Mouse (Mus musculus): ENCODE data around the gene Tmem266. TPM values are rescaled to one million over a fixed set of nuclear protein-coding genes. Genes with fewer than 3 reads are reported as not detected.

Tmem266 gene
- polyA plus RNA-seq, 1 experiment from 2014 or later = not detected

- H3K4me2 ChIP-seq = no peak overlapping the region
- no peak for ATAC-seq
- no peaks in the 10 kb centered on the region for H3K4me1 ChIP-seq
- H3K9ac ChIP-seq = no peak overlapping the region
- WGBS (ENCODE audit: insufficient replicate concordance) = 45% methylated on average over 3 of the region's 3 CpGs
- no peak overlapping the region for H3K27ac ChIP-seq
- no peaks in the 10 kb centered on the region for H3K9me3 ChIP-seq (replicated peaks)
- no peak overlapping the region for H3K4me3 ChIP-seq
- H3K27me3 ChIP-seq (replicated peaks) = no peaks in the 10 kb centered on the region
- no peaks in the 10 kb centered on the region for H3K36me3 ChIP-seq
Observed at GRCm38 (mm10) chr9:55438433-55438832, 111.7 kb downstream of the Tmem266 start.

GRCm38 (mm10) chr9:55439206-55439780, 112.6 kb downstream of the Tmem266 start:
- Histone ChIP-seq H3K4me1 (no peaks in the 10 kb centered on the region), H3K9me3 (replicated peaks) (no peaks in the 10 kb centered on the region), H3K36me3 (no peaks in the 10 kb centered on the region), H3K9ac (no peak overlapping the region), H3K4me2 (no peak overlapping the region), H3K4me3 (no peak overlapping the region), H3K27ac (no peak overlapping the region), H3K27me3 (replicated peaks) (no peaks in the 10 kb centered on the region)
- WGBS (ENCODE audit: insufficient replicate concordance) = 64% methylated on average over 5 of the region's 5 CpGs
- no peak for ATAC-seq

DNA sequence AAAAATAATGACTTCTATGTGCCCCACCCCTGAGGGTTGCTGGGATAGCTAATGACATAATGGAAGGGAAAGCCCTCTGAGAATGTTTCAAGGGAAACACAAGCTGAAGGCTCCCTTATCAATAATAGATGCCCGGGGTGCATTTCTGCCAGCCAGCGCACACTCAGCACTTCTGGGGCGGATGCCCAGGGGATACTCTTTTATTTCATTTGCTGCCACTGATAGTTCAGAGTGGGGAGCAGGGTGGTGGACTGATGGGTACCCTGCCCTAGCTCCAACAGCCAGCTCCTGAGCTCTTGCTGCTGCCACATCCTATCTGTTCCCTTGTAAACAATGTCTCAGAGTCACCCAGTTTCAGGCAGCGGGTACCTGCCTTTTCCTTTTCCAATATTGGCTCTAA, 120.8 kb downstream of the Tmem266 start:
- Histone ChIP-seq H3K27me3 (replicated peaks) (no peaks in the 10 kb centered on the region), H3K9ac (no peak overlapping the region), H3K4me2 (no peak overlapping the region), H3K4me3 (no peak overlapping the region), H3K9me3 (replicated peaks) (no peaks in the 10 kb centered on the region), H3K27ac (no peak overlapping the region), H3K4me1 (peaks cover 1% of the 10 kb centered on the region), H3K36me3 (no peaks in the 10 kb centered on the region)
- no peak for ATAC-seq
- 79% methylated on average over 4 of the region's 4 CpGs for WGBS (ENCODE audit: insufficient replicate concordance)

DNA sequence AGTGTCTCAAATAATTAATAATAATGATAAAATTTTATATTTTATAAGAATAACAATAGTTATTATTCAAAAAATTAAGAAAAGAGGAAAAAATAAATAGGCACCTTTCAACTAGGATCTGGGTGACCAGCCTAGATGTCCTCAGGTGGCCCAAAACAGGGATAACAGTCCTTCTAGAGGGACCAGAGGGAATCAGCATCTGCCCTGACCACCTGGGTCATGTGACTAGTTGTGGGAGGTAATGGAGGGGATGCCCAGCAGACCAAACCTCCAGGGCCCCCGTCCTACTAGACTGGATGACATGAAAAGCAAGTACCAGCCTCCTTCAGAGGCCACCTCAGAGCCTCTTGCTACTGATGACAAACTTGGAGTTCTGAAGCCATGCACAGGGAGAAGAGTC, 122.4 kb downstream of the Tmem266 start:
- no peak for ATAC-seq
- 42% methylated on average over 1 of the region's 1 CpGs for WGBS (ENCODE audit: insufficient replicate concordance)
- Histone ChIP-seq H3K27ac (no peak overlapping the region), H3K9ac (no peak overlapping the region), H3K27me3 (replicated peaks) (no peaks in the 10 kb centered on the region), H3K9me3 (replicated peaks) (no peaks in the 10 kb centered on the region), H3K4me3 (no peak overlapping the region), H3K4me1 (peaks cover 12% of the 10 kb centered on the region), H3K4me2 (no peak overlapping the region), H3K36me3 (peaks cover 8% of the 10 kb centered on the region; the same call in 1 of the 2 replicates)

- peaks cover 14% of the 10 kb centered on the region for H3K36me3 ChIP-seq
- WGBS (ENCODE audit: insufficient replicate concordance) = 78% methylated on average over 6 of the region's 6 CpGs
Observed at GRCm38 (mm10) chr9:55450035-55450434, 123.3 kb downstream of the Tmem266 start.

GRCm38 (mm10) chr9:55451426-55451825, 124.7 kb downstream of the Tmem266 start:
- ATAC-seq = no peak
- 82% methylated on average over 3 of the region's 3 CpGs for WGBS (ENCODE audit: insufficient replicate concordance)
- H3K4me3 ChIP-seq = no peak overlapping the region

More at GRCm38 (mm10) chr9:55450035-55450434, 123.3 kb downstream of the Tmem266 start:
- H3K4me1 ChIP-seq = peaks cover 12% of the 10 kb centered on the region
- no peak overlapping the region for H3K4me3 ChIP-seq
- H3K27ac ChIP-seq = no peak overlapping the region
- no peak overlapping the region for H3K9ac ChIP-seq
- ATAC-seq = no peak
- no peaks in the 10 kb centered on the region for H3K9me3 ChIP-seq (replicated peaks)
- H3K27me3 ChIP-seq (replicated peaks) = no peaks in the 10 kb centered on the region
- H3K4me2 ChIP-seq = no peak overlapping the region

DNA sequence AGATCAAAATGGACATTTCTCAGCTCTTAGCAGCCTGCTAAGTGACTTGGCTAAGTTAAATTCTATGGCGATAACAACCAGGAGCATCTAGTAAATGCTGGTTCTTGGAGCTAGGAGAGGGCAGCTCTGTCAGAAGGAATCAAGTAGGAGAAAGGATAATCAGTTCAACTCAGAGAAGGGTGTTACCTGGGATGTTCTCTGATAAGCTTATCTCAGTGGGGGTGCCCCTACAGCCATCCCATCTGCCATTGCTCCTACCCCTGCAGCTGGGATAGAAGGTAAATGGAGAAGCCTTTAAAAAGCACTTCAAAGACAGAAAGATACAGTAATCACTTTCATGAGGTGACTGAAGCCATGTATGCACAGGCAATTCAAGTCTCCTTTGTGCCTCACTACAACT, 126.2 kb downstream of the Tmem266 start:
- Histone ChIP-seq H3K9ac (no peak overlapping the region), H3K27me3 (replicated peaks) (no peaks in the 10 kb centered on the region), H3K9me3 (replicated peaks) (no peaks in the 10 kb centered on the region), H3K4me3 (no peak overlapping the region), H3K4me1 (peaks cover 12% of the 10 kb centered on the region), H3K4me2 (no peak overlapping the region), H3K27ac (no peak overlapping the region), H3K36me3 (peaks cover 21% of the 10 kb centered on the region)
- ATAC-seq = peak; percentile 65
- WGBS (ENCODE audit: insufficient replicate concordance) = 86% methylated on average over 1 of the region's 1 CpGs

More at GRCm38 (mm10) chr9:55451426-55451825, 124.7 kb downstream of the Tmem266 start:
- no peaks in the 10 kb centered on the region for H3K27me3 ChIP-seq (replicated peaks)
- H3K27ac ChIP-seq = no peak overlapping the region
- no peak overlapping the region for H3K9ac ChIP-seq
- no peak overlapping the region for H3K4me2 ChIP-seq
- H3K9me3 ChIP-seq (replicated peaks) = no peaks in the 10 kb centered on the region
- H3K36me3 ChIP-seq = peaks cover 21% of the 10 kb centered on the region
- H3K4me1 ChIP-seq = peaks cover 12% of the 10 kb centered on the region

DNA sequence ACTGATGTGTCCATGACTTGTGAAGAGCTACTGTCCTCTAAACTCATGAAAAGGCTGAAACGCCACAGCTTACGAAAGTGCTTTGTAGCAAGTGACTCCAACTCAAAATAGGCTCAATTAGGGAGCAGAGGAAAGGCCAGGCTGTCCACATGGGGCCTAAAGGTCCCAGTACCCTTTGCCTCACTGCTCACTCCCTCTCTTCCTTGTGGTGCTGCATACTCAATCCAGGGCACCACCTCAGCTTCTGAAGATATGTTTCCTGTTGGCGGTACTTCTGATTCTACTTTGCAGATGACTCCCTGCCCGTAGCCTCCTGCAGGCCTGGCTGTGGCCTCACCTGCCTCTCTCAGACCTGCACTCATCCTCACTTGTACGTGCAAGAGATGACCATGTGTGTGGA, 126.7 kb downstream of the Tmem266 start:
- 77% methylated on average over 5 of the region's 5 CpGs for WGBS (ENCODE audit: insufficient replicate concordance)
- H3K4me1 ChIP-seq = peaks cover 12% of the 10 kb centered on the region
- no peak for ATAC-seq
- H3K36me3 ChIP-seq = peaks cover 21% of the 10 kb centered on the region
- H3K27me3 ChIP-seq (replicated peaks) = no peaks in the 10 kb centered on the region
- H3K4me3 ChIP-seq = no peak overlapping the region
- no peaks in the 10 kb centered on the region for H3K9me3 ChIP-seq (replicated peaks)
- no peak overlapping the region for H3K4me2 ChIP-seq
- no peak overlapping the region for H3K27ac ChIP-seq
- H3K9ac ChIP-seq = no peak overlapping the region

DNA sequence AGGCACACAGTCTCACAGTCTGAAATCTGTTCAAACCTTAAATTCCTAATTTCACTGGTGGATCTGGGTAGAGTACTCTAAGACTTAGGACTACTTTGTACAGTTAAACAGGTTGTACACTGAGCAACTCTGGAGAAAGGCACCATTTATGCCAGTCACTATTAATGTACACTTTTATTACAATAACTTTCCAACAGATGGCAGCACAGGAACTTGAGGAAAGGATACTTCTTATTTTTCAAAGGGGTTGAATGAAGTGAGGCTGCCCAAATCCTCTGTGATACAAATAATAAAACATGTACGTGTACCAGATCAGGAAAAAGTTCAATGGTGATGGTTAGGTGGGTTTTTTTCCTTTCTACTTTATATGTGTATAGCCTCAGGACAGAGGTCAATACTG, 141.7 kb downstream of the Tmem266 start:
- Histone ChIP-seq H3K27ac (no peak overlapping the region), H3K4me3 (no peak overlapping the region), H3K27me3 (replicated peaks) (no peaks in the 10 kb centered on the region), H3K36me3 (peaks cover 12% of the 10 kb centered on the region), H3K4me2 (no peak overlapping the region), H3K9me3 (replicated peaks) (no peaks in the 10 kb centered on the region), H3K9ac (no peak overlapping the region), H3K4me1 (0 out of 2 replicates have a peak, but pooled peaks cover 7% of the 10 kb centered on the region)
- no peak for ATAC-seq
- 70% methylated on average over 1 of the region's 1 CpGs for WGBS (ENCODE audit: insufficient replicate concordance)

GRCm38 (mm10) chr9:55476084-55476483, 149.4 kb downstream of the Tmem266 start:
- Histone ChIP-seq H3K4me3 (no peak overlapping the region), H3K27me3 (replicated peaks) (no peaks in the 10 kb centered on the region), H3K27ac (no peak overlapping the region), H3K4me1 (no peaks in the 10 kb centered on the region), H3K9ac (no peak overlapping the region), H3K4me2 (no peak overlapping the region), H3K36me3 (peaks cover 17% of the 10 kb centered on the region; the same call in 1 of the 2 replicates), H3K9me3 (replicated peaks) (no peaks in the 10 kb centered on the region)
- ATAC-seq = no peak
- 61% methylated on average over 1 of the region's 1 CpGs for WGBS (ENCODE audit: insufficient replicate concordance)

DNA sequence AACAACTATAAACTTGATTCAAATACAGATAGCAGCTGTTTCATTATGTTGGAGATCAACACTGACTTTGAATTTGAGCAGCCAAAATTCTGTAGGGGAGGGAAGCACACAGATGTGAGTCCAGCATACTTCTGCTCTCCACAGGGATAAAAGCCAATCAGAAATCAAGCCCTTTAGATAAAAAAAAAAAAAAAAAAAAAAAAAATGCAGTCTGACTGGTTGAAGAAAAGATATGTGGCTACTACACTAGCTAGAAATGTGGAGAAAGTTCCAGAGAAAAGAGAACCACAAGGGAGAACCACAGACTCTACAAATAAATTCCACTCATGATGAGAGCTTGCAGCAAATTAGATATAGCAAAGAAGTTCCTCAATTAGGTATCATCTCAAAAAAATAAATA, 152.0 kb downstream of the Tmem266 start:
- H3K36me3 ChIP-seq = peaks cover 38% of the 10 kb centered on the region
- no peak overlapping the region for H3K9ac ChIP-seq
- H3K27ac ChIP-seq = no peak overlapping the region
- H3K4me2 ChIP-seq = no peak overlapping the region
- H3K27me3 ChIP-seq (replicated peaks) = no peaks in the 10 kb centered on the region
- no peaks in the 10 kb centered on the region for H3K4me1 ChIP-seq
- ATAC-seq = no peak
- no peaks in the 10 kb centered on the region for H3K9me3 ChIP-seq (replicated peaks)
- no peak overlapping the region for H3K4me3 ChIP-seq

DNA sequence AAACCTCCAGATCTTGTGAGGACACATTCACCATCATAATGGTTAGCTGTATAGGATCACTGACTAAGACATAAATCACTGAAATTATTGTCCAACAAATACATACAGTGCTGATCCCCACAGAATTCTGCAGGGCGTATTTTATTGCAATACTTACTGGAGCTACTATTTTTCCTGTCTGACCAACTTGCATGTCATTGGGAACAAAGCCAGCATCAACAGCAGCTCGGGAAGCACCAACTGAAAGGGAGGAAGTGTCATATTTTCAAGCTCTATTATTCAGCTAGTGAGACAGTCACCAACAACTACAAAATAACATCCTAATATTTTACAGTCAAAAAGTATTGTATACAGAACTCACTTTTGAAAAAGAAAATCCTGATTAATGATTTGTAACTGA, 155.4 kb downstream of the Tmem266 start:
- Histone ChIP-seq H3K27me3 (replicated peaks) (no peaks in the 10 kb centered on the region), H3K4me2 (no peak overlapping the region), H3K9me3 (replicated peaks) (no peaks in the 10 kb centered on the region), H3K4me1 (no peaks in the 10 kb centered on the region), H3K9ac (no peak overlapping the region), H3K36me3 (peaks cover 57% of the 10 kb centered on the region), H3K4me3 (no peak overlapping the region), H3K27ac (no peak overlapping the region)
- 76% methylated on average over 2 of the region's 2 CpGs for WGBS (ENCODE audit: insufficient replicate concordance)
- ATAC-seq = no peak
